Mouse (Mus musculus) thymus, postnatal 4 days (tissue): ENCODE measurements around the gene Prkce.

Experiments
- DNase-seq: peaks from one replicate; pipeline ENCODE4 v3.0.0; 2021

Prkce gene

GRCm38 (mm10) chr17:86378611-86379010 is 211.0 kb downstream of the Prkce start:
- no peak for DNase-seq

- no peak for DNase-seq
Observed at GRCm38 (mm10) chr17:86379405-86380137, 212.0 kb downstream of the Prkce start.

GRCm38 (mm10) chr17:86381464-86381863 is 213.9 kb downstream of the Prkce start:
- DNase-seq: no peak

- no peak for DNase-seq
Observed at GRCm38 (mm10) chr17:86382885-86383284, 215.3 kb downstream of the Prkce start.

GRCm38 (mm10) chr17:86383699-86384572 is 216.4 kb downstream of the Prkce start:
- no peak for DNase-seq

GRCm38 (mm10) chr17:86392475-86392874 is 224.9 kb downstream of the Prkce start:
- no peak for DNase-seq

- no peak for DNase-seq
Observed at GRCm38 (mm10) chr17:86393191-86393590, 225.6 kb downstream of the Prkce start.

GRCm38 (mm10) chr17:86397097-86397496 is 229.5 kb downstream of the Prkce start:
- DNase-seq: no peak

GRCm38 (mm10) chr17:86397647-86398046 is 230.1 kb downstream of the Prkce start:
- DNase-seq: no peak

- no peak for DNase-seq
Observed at GRCm38 (mm10) chr17:86398226-86398625, 230.6 kb downstream of the Prkce start.

- DNase-seq: no peak
Observed at GRCm38 (mm10) chr17:86400032-86400431, 232.4 kb downstream of the Prkce start.

- no peak for DNase-seq
Observed at GRCm38 (mm10) chr17:86404795-86405501, 237.4 kb downstream of the Prkce start.

- no peak for DNase-seq
Observed at GRCm38 (mm10) chr17:86405644-86406043, 238.1 kb downstream of the Prkce start.

- no peak for DNase-seq
Observed at GRCm38 (mm10) chr17:86407921-86408613, 240.5 kb downstream of the Prkce start.

- DNase-seq: no peak
Observed at GRCm38 (mm10) chr17:86408614-86409006, 241.0 kb downstream of the Prkce start.

GRCm38 (mm10) chr17:86409485-86409884 is 241.9 kb downstream of the Prkce start:
- no peak for DNase-seq

GRCm38 (mm10) chr17:86410496-86410895 is 242.9 kb downstream of the Prkce start:
- no peak for DNase-seq

GRCm38 (mm10) chr17:86412141-86412540 is 244.6 kb downstream of the Prkce start:
- DNase-seq: no peak

- DNase-seq: no peak
Observed at GRCm38 (mm10) chr17:86414608-86415007, 247.0 kb downstream of the Prkce start.

GRCm38 (mm10) chr17:86415989-86416388 is 248.4 kb downstream of the Prkce start:
- no peak for DNase-seq

GRCm38 (mm10) chr17:86418334-86418733 is 250.7 kb downstream of the Prkce start:
- DNase-seq: no peak

- DNase-seq: no peak
Observed at GRCm38 (mm10) chr17:86419199-86419598, 251.6 kb downstream of the Prkce start.
